Mouse (Mus musculus): ENCODE measurements at regions not wholly inside any gene's neighbourhood (a gene's known extent, or its start where the extent isn't known, plus 50 kb on each side); places are given as distances from the start of the nearest gene placed in this dataset.

- Histone ChIP-seq H3K4me2 (ENCODE audit: low read depth, severe bottlenecking) (no peak overlapping the region), H3K9ac (ENCODE audit: low read length) (no peak overlapping the region), H3K4me1 (ENCODE audit: control insufficient read depth, insufficient read depth, low read length) (no peaks in the 10 kb centered on the region), H3K4me3 (ENCODE audit: low read depth, low read length) (no peak overlapping the region), H3K27ac (replicated peaks; ENCODE audit: low read depth, low read length) (no peak overlapping the region), H3K27me3 (ENCODE audit: control insufficient read depth, insufficient read depth, low read length) (no peaks in the 10 kb centered on the region), H3K36me3 (ENCODE audit: control insufficient read depth, insufficient read depth, low read length) (no peaks in the 10 kb centered on the region), H3K9me3 (ENCODE audit: control insufficient read depth, low read length) (no peaks in the 10 kb centered on the region)
- 85% methylated on average over 7 of the region's 7 CpGs for WGBS
- no peak for ATAC-seq (ENCODE audit: insufficient number of reproducible peaks, low FRiP score, low TSS enrichment, low read depth)
- DNase-seq (ENCODE audit: low spot score): no peak
These were observed 118.7 kb downstream of the Sec61b start for GRCm38 (mm10) chr4:47593155-47593554.

- 94% methylated on average over 6 of the region's 6 CpGs for WGBS
These were observed 119.7 kb downstream of the Sec61b start for GRCm38 (mm10) chr4:47594171-47594570.

GRCm38 (mm10) chr4:47595841-47596240 lies 121.4 kb downstream of the Sec61b start:
- Histone ChIP-seq H3K4me3 (ENCODE audit: low read depth, low read length) (no peak overlapping the region), H3K9me3 (ENCODE audit: control insufficient read depth, low read length) (no peaks in the 10 kb centered on the region), H3K27ac (replicated peaks; ENCODE audit: low read depth, low read length) (no peak overlapping the region), H3K4me1 (ENCODE audit: control insufficient read depth, insufficient read depth, low read length) (no peaks in the 10 kb centered on the region), H3K27me3 (ENCODE audit: control insufficient read depth, insufficient read depth, low read length) (no peaks in the 10 kb centered on the region), H3K36me3 (ENCODE audit: control insufficient read depth, insufficient read depth, low read length) (no peaks in the 10 kb centered on the region), H3K4me2 (ENCODE audit: low read depth, severe bottlenecking) (no peak overlapping the region), H3K9ac (ENCODE audit: low read length) (no peak overlapping the region)
- no peak for DNase-seq (ENCODE audit: low spot score)
- WGBS: 74% methylated on average over 10 of the region's 10 CpGs
- ATAC-seq (ENCODE audit: insufficient number of reproducible peaks, low FRiP score, low TSS enrichment, low read depth): no peak

More at GRCm38 (mm10) chr4:47594171-47594570, 119.7 kb downstream of the Sec61b start:
- ATAC-seq (ENCODE audit: insufficient number of reproducible peaks, low FRiP score, low TSS enrichment, low read depth): no peak
- H3K4me1 ChIP-seq (ENCODE audit: control insufficient read depth, insufficient read depth, low read length): no peaks in the 10 kb centered on the region
- no peaks in the 10 kb centered on the region for H3K9me3 ChIP-seq (ENCODE audit: control insufficient read depth, low read length)
- H3K9ac ChIP-seq (ENCODE audit: low read length): no peak overlapping the region
- no peak overlapping the region for H3K4me3 ChIP-seq (ENCODE audit: low read depth, low read length)
- no peak overlapping the region for H3K4me2 ChIP-seq (ENCODE audit: low read depth, severe bottlenecking)
- no peak for DNase-seq (ENCODE audit: low spot score)
- H3K27me3 ChIP-seq (ENCODE audit: control insufficient read depth, insufficient read depth, low read length): no peaks in the 10 kb centered on the region
- no peak overlapping the region for H3K27ac ChIP-seq (replicated peaks; ENCODE audit: low read depth, low read length)
- no peaks in the 10 kb centered on the region for H3K36me3 ChIP-seq (ENCODE audit: control insufficient read depth, insufficient read depth, low read length)

GRCm38 (mm10) chr4:47597586-47597985 lies 123.1 kb downstream of the Sec61b start:
- Histone ChIP-seq H3K4me3 (ENCODE audit: low read depth, low read length) (no peak overlapping the region), H3K9ac (ENCODE audit: low read length) (no peak overlapping the region), H3K27ac (replicated peaks; ENCODE audit: low read depth, low read length) (no peak overlapping the region), H3K4me2 (ENCODE audit: low read depth, severe bottlenecking) (no peak overlapping the region), H3K36me3 (ENCODE audit: control insufficient read depth, insufficient read depth, low read length) (no peaks in the 10 kb centered on the region), H3K9me3 (ENCODE audit: control insufficient read depth, low read length) (no peaks in the 10 kb centered on the region), H3K27me3 (ENCODE audit: control insufficient read depth, insufficient read depth, low read length) (no peaks in the 10 kb centered on the region), H3K4me1 (ENCODE audit: control insufficient read depth, insufficient read depth, low read length) (no peaks in the 10 kb centered on the region)
- no peak for DNase-seq (ENCODE audit: low spot score)
- no peak for ATAC-seq (ENCODE audit: insufficient number of reproducible peaks, low FRiP score, low TSS enrichment, low read depth)
- WGBS: 74% methylated on average over 7 of the region's 7 CpGs

- 46% methylated on average over 2 of the region's 2 CpGs for WGBS
- Histone ChIP-seq H3K4me2 (ENCODE audit: low read depth, severe bottlenecking) (no peak overlapping the region), H3K4me3 (ENCODE audit: low read depth, low read length) (no peak overlapping the region), H3K27ac (replicated peaks; ENCODE audit: low read depth, low read length) (no peak overlapping the region), H3K36me3 (ENCODE audit: control insufficient read depth, insufficient read depth, low read length) (no peaks in the 10 kb centered on the region), H3K9me3 (ENCODE audit: control insufficient read depth, low read length) (no peaks in the 10 kb centered on the region), H3K27me3 (ENCODE audit: control insufficient read depth, insufficient read depth, low read length) (no peaks in the 10 kb centered on the region), H3K4me1 (ENCODE audit: control insufficient read depth, insufficient read depth, low read length) (no peaks in the 10 kb centered on the region), H3K9ac (ENCODE audit: low read length) (no peak overlapping the region)
- ATAC-seq (ENCODE audit: insufficient number of reproducible peaks, low FRiP score, low TSS enrichment, low read depth): no peak
- DNase-seq (ENCODE audit: low spot score): peak; percentile 34
These were observed 123.8 kb downstream of the Sec61b start for GRCm38 (mm10) chr4:47598216-47598615.

- DNase-seq (ENCODE audit: low spot score) (no peak), ATAC-seq (ENCODE audit: insufficient number of reproducible peaks, low FRiP score, low TSS enrichment, low read depth) (no peak)
- no peak overlapping the region for H3K4me3 ChIP-seq (ENCODE audit: low read depth, low read length)
These were observed 127.0 kb downstream of the Sec61b start for GRCm38 (mm10) chr4:47601301-47602070.

GRCm38 (mm10) chr4:47603378-47603777 lies 128.9 kb downstream of the Sec61b start:
- WGBS: 59% methylated on average over 6 of the region's 6 CpGs
- H3K27ac ChIP-seq (replicated peaks; ENCODE audit: low read depth, low read length): peak overlapping the region; percentile 64; the same call in 1 of the 2 replicates
- no peaks in the 10 kb centered on the region for H3K9me3 ChIP-seq (ENCODE audit: control insufficient read depth, low read length)
- H3K4me1 ChIP-seq (ENCODE audit: control insufficient read depth, insufficient read depth, low read length): 0 out of 2 replicates have a peak, but pooled peaks cover 3% of the 10 kb centered on the region
- DNase-seq (ENCODE audit: low spot score) (peak; percentile 31), ATAC-seq (ENCODE audit: insufficient number of reproducible peaks, low FRiP score, low TSS enrichment, low read depth) (no peak)
- no peak overlapping the region for H3K4me3 ChIP-seq (ENCODE audit: low read depth, low read length)
- H3K9ac ChIP-seq (ENCODE audit: low read length): no peak overlapping the region; the same call in 1 of the 2 replicates
- no peaks in the 10 kb centered on the region for H3K27me3 ChIP-seq (ENCODE audit: control insufficient read depth, insufficient read depth, low read length)
- no peaks in the 10 kb centered on the region for H3K36me3 ChIP-seq (ENCODE audit: control insufficient read depth, insufficient read depth, low read length)
- H3K4me2 ChIP-seq (ENCODE audit: low read depth, severe bottlenecking): peak overlapping the region; percentile 27; the same call in 1 of the 2 replicates

More at GRCm38 (mm10) chr4:47601301-47602070, 127.0 kb downstream of the Sec61b start:
- no peaks in the 10 kb centered on the region for H3K9me3 ChIP-seq (ENCODE audit: control insufficient read depth, low read length)
- WGBS: 83% methylated on average over 10 of the region's 10 CpGs
- 0 out of 2 replicates have a peak, but pooled peaks cover 3% of the 10 kb centered on the region for H3K4me1 ChIP-seq (ENCODE audit: control insufficient read depth, insufficient read depth, low read length)
- no peak overlapping the region for H3K4me2 ChIP-seq (ENCODE audit: low read depth, severe bottlenecking)
- H3K27ac ChIP-seq (replicated peaks; ENCODE audit: low read depth, low read length): no peak overlapping the region
- no peaks in the 10 kb centered on the region for H3K27me3 ChIP-seq (ENCODE audit: control insufficient read depth, insufficient read depth, low read length)
- H3K9ac ChIP-seq (ENCODE audit: low read length): no peak overlapping the region
- no peaks in the 10 kb centered on the region for H3K36me3 ChIP-seq (ENCODE audit: control insufficient read depth, insufficient read depth, low read length)

GRCm38 (mm10) chr4:47603847-47604397 lies 129.5 kb downstream of the Sec61b start:
- DNase-seq (ENCODE audit: low spot score): peak; percentile 57
- 45% methylated on average over 14 of the region's 14 CpGs for WGBS
- Histone ChIP-seq H3K4me1 (ENCODE audit: control insufficient read depth, insufficient read depth, low read length) (0 out of 2 replicates have a peak, but pooled peaks cover 3% of the 10 kb centered on the region), H3K4me2 (ENCODE audit: low read depth, severe bottlenecking) (peak overlapping the region; percentile 27; the same call in 1 of the 2 replicates), H3K9ac (ENCODE audit: low read length) (peak overlapping the region; percentile 37; the same call in 1 of the 2 replicates), H3K27ac (replicated peaks; ENCODE audit: low read depth, low read length) (peak overlapping the region; percentile 64; the same call in 1 of the 2 replicates), H3K36me3 (ENCODE audit: control insufficient read depth, insufficient read depth, low read length) (no peaks in the 10 kb centered on the region), H3K9me3 (ENCODE audit: control insufficient read depth, low read length) (no peaks in the 10 kb centered on the region), H3K4me3 (ENCODE audit: low read depth, low read length) (no peak overlapping the region), H3K27me3 (ENCODE audit: control insufficient read depth, insufficient read depth, low read length) (no peaks in the 10 kb centered on the region)
- ATAC-seq (ENCODE audit: insufficient number of reproducible peaks, low FRiP score, low TSS enrichment, low read depth): peak; percentile 83
